Mouse (Mus musculus): Measurements from ENCODE around the gene Mad1l1. TPM values are rescaled to one million over a fixed set of nuclear protein-coding genes. Genes with fewer than 3 reads are reported as not detected.
A peak's percentile ranks its signal among the peaks of the same experiment; 100 is the strongest.

The Mad1l1 gene
- polyA plus RNA-seq, 1 experiment from 2014 or later: 39.1 TPM

GRCm38 (mm10) chr5:140280205-140280604 lies 41.1 kb downstream of the Mad1l1 start:
- H3K9ac ChIP-seq (replicated peaks; ENCODE audit: low read depth, low read length): no peak overlapping the region
- H3K4me1 ChIP-seq (ENCODE audit: control insufficient read depth, insufficient read depth, low read length): no peaks in the 10 kb centered on the region
- H3K36me3 ChIP-seq (ENCODE audit: control insufficient read depth, insufficient read depth, low read length): peaks cover 7% of the 10 kb centered on the region
- no peak overlapping the region for H3K27ac ChIP-seq (ENCODE audit: low read length)
- no peaks in the 10 kb centered on the region for H3K9me3 ChIP-seq (ENCODE audit: control insufficient read depth, low read depth, low read length)
- H3K4me3 ChIP-seq (ENCODE audit: low read depth, low read length): no peak overlapping the region
- no peaks in the 10 kb centered on the region for H3K27me3 ChIP-seq (ENCODE audit: control insufficient read depth, insufficient read depth, low read length)
- 80% methylated on average over 9 of the region's 9 CpGs for WGBS
- H3K4me2 ChIP-seq (replicated peaks; ENCODE audit: low read depth, low read length): no peak overlapping the region
- no peak for ATAC-seq (ENCODE audit: insufficient number of reproducible peaks, insufficient read depth, low FRiP score, low read depth)

- no peak for ATAC-seq (ENCODE audit: insufficient number of reproducible peaks, insufficient read depth, low FRiP score, low read depth)
- WGBS: 86% methylated on average over 6 of the region's 6 CpGs
- Histone ChIP-seq H3K4me2 (replicated peaks; ENCODE audit: low read depth, low read length) (no peak overlapping the region), H3K36me3 (ENCODE audit: control insufficient read depth, insufficient read depth, low read length) (no peaks in the 10 kb centered on the region; the same call in 1 of the 2 replicates), H3K4me3 (ENCODE audit: low read depth, low read length) (no peak overlapping the region), H3K27me3 (ENCODE audit: control insufficient read depth, insufficient read depth, low read length) (no peaks in the 10 kb centered on the region), H3K4me1 (ENCODE audit: control insufficient read depth, insufficient read depth, low read length) (no peaks in the 10 kb centered on the region), H3K9ac (replicated peaks; ENCODE audit: low read depth, low read length) (no peak overlapping the region), H3K27ac (ENCODE audit: low read length) (no peak overlapping the region), H3K9me3 (ENCODE audit: control insufficient read depth, low read depth, low read length) (no peaks in the 10 kb centered on the region)
Observed at GRCm38 (mm10) chr5:140276779-140277178, 44.6 kb downstream of the Mad1l1 start.

GRCm38 (mm10) chr5:140270976-140271685 lies 50.2 kb downstream of the Mad1l1 start:
- H3K4me2 ChIP-seq (replicated peaks; ENCODE audit: low read depth, low read length): no peak overlapping the region
- 0 out of 2 replicates have a peak, but pooled peaks cover 2% of the 10 kb centered on the region for H3K36me3 ChIP-seq (ENCODE audit: control insufficient read depth, insufficient read depth, low read length)
- H3K27ac ChIP-seq (ENCODE audit: low read length): no peak overlapping the region
- ATAC-seq (ENCODE audit: insufficient number of reproducible peaks, insufficient read depth, low FRiP score, low read depth): no peak
- no peaks in the 10 kb centered on the region for H3K4me1 ChIP-seq (ENCODE audit: control insufficient read depth, insufficient read depth, low read length)
- H3K9ac ChIP-seq (replicated peaks; ENCODE audit: low read depth, low read length): no peak overlapping the region
- H3K9me3 ChIP-seq (ENCODE audit: control insufficient read depth, low read depth, low read length): no peaks in the 10 kb centered on the region
- H3K27me3 ChIP-seq (ENCODE audit: control insufficient read depth, insufficient read depth, low read length): no peaks in the 10 kb centered on the region
- H3K4me3 ChIP-seq (ENCODE audit: low read depth, low read length): no peak overlapping the region
- WGBS: 85% methylated on average over 5 of the region's 5 CpGs

- Histone ChIP-seq H3K9me3 (ENCODE audit: control insufficient read depth, low read depth, low read length) (no peaks in the 10 kb centered on the region), H3K36me3 (ENCODE audit: control insufficient read depth, insufficient read depth, low read length) (0 out of 2 replicates have a peak, but pooled peaks cover 2% of the 10 kb centered on the region), H3K4me2 (replicated peaks; ENCODE audit: low read depth, low read length) (no peak overlapping the region), H3K4me3 (ENCODE audit: low read depth, low read length) (no peak overlapping the region), H3K27ac (ENCODE audit: low read length) (no peak overlapping the region), H3K4me1 (ENCODE audit: control insufficient read depth, insufficient read depth, low read length) (no peaks in the 10 kb centered on the region), H3K9ac (replicated peaks; ENCODE audit: low read depth, low read length) (no peak overlapping the region), H3K27me3 (ENCODE audit: control insufficient read depth, insufficient read depth, low read length) (no peaks in the 10 kb centered on the region)
- WGBS: 66% methylated on average over 4 of the region's 4 CpGs
- no peak for ATAC-seq (ENCODE audit: insufficient number of reproducible peaks, insufficient read depth, low FRiP score, low read depth)
Observed at GRCm38 (mm10) chr5:140268396-140268795, 53.0 kb downstream of the Mad1l1 start.

GRCm38 (mm10) chr5:140267061-140267460 lies 54.3 kb downstream of the Mad1l1 start:
- 83% methylated on average over 2 of the region's 2 CpGs for WGBS
- Histone ChIP-seq H3K9me3 (ENCODE audit: control insufficient read depth, low read depth, low read length) (no peaks in the 10 kb centered on the region), H3K27me3 (ENCODE audit: control insufficient read depth, insufficient read depth, low read length) (no peaks in the 10 kb centered on the region), H3K36me3 (ENCODE audit: control insufficient read depth, insufficient read depth, low read length) (peaks cover 5% of the 10 kb centered on the region; the same call in 1 of the 2 replicates), H3K9ac (replicated peaks; ENCODE audit: low read depth, low read length) (no peak overlapping the region), H3K4me2 (replicated peaks; ENCODE audit: low read depth, low read length) (no peak overlapping the region), H3K27ac (ENCODE audit: low read length) (no peak overlapping the region), H3K4me1 (ENCODE audit: control insufficient read depth, insufficient read depth, low read length) (no peaks in the 10 kb centered on the region), H3K4me3 (ENCODE audit: low read depth, low read length) (no peak overlapping the region)
- no peak for ATAC-seq (ENCODE audit: insufficient number of reproducible peaks, insufficient read depth, low FRiP score, low read depth)

GRCm38 (mm10) chr5:140264825-140265575 lies 56.4 kb downstream of the Mad1l1 start:
- no peaks in the 10 kb centered on the region for H3K4me1 ChIP-seq (ENCODE audit: control insufficient read depth, insufficient read depth, low read length)
- WGBS: 77% methylated on average over 5 of the region's 5 CpGs
- H3K36me3 ChIP-seq (ENCODE audit: control insufficient read depth, insufficient read depth, low read length): peaks cover 3% of the 10 kb centered on the region; the same call in 1 of the 2 replicates
- peak; percentile 14; the same call in 1 of the 2 replicates for ATAC-seq (ENCODE audit: insufficient number of reproducible peaks, insufficient read depth, low FRiP score, low read depth)
- H3K4me3 ChIP-seq (ENCODE audit: low read depth, low read length): no peak overlapping the region
- no peak overlapping the region for H3K4me2 ChIP-seq (replicated peaks; ENCODE audit: low read depth, low read length)
- no peaks in the 10 kb centered on the region for H3K27me3 ChIP-seq (ENCODE audit: control insufficient read depth, insufficient read depth, low read length)
- H3K9me3 ChIP-seq (ENCODE audit: control insufficient read depth, low read depth, low read length): no peaks in the 10 kb centered on the region
- no peak overlapping the region for H3K9ac ChIP-seq (replicated peaks; ENCODE audit: low read depth, low read length)
- no peak overlapping the region for H3K27ac ChIP-seq (ENCODE audit: low read length)

- H3K4me1 ChIP-seq (ENCODE audit: control insufficient read depth, insufficient read depth, low read length): no peaks in the 10 kb centered on the region
- no peak overlapping the region for H3K4me3 ChIP-seq (ENCODE audit: low read depth, low read length)
- H3K27me3 ChIP-seq (ENCODE audit: control insufficient read depth, insufficient read depth, low read length): no peaks in the 10 kb centered on the region
- H3K4me2 ChIP-seq (replicated peaks; ENCODE audit: low read depth, low read length): no peak overlapping the region
- no peaks in the 10 kb centered on the region for H3K9me3 ChIP-seq (ENCODE audit: control insufficient read depth, low read depth, low read length)
- H3K36me3 ChIP-seq (ENCODE audit: control insufficient read depth, insufficient read depth, low read length): peaks cover 3% of the 10 kb centered on the region; the same call in 1 of the 2 replicates
- no peak overlapping the region for H3K27ac ChIP-seq (ENCODE audit: low read length)
- WGBS: 78% methylated on average over 30 of the region's 30 CpGs
- no peak overlapping the region for H3K9ac ChIP-seq (replicated peaks; ENCODE audit: low read depth, low read length)
- ATAC-seq (ENCODE audit: insufficient number of reproducible peaks, insufficient read depth, low FRiP score, low read depth): no peak
Observed at GRCm38 (mm10) chr5:140263754-140264749, 57.3 kb downstream of the Mad1l1 start.

GRCm38 (mm10) chr5:140262401-140262800 lies 59.0 kb downstream of the Mad1l1 start:
- H3K4me3 ChIP-seq (ENCODE audit: low read depth, low read length): no peak overlapping the region
- peaks cover 3% of the 10 kb centered on the region; the same call in 1 of the 2 replicates for H3K36me3 ChIP-seq (ENCODE audit: control insufficient read depth, insufficient read depth, low read length)
- no peak overlapping the region for H3K9ac ChIP-seq (replicated peaks; ENCODE audit: low read depth, low read length)
- no peak for ATAC-seq (ENCODE audit: insufficient number of reproducible peaks, insufficient read depth, low FRiP score, low read depth)
- 87% methylated on average over 3 of the region's 3 CpGs for WGBS
- H3K4me2 ChIP-seq (replicated peaks; ENCODE audit: low read depth, low read length): no peak overlapping the region
- H3K27ac ChIP-seq (ENCODE audit: low read length): no peak overlapping the region
- H3K9me3 ChIP-seq (ENCODE audit: control insufficient read depth, low read depth, low read length): no peaks in the 10 kb centered on the region
- no peaks in the 10 kb centered on the region for H3K27me3 ChIP-seq (ENCODE audit: control insufficient read depth, insufficient read depth, low read length)
- no peaks in the 10 kb centered on the region for H3K4me1 ChIP-seq (ENCODE audit: control insufficient read depth, insufficient read depth, low read length)

All from stomach, embryonic 14.5 days (tissue).